Mouse (Mus musculus): ENCODE measurements around the gene Wbp2.
"Not testable (repeated sequence)": the region's sequence is repeated elsewhere in the genome, so short reads cannot be mapped to it uniquely, and the experiment has no call there.

Gene Wbp2

DNA sequence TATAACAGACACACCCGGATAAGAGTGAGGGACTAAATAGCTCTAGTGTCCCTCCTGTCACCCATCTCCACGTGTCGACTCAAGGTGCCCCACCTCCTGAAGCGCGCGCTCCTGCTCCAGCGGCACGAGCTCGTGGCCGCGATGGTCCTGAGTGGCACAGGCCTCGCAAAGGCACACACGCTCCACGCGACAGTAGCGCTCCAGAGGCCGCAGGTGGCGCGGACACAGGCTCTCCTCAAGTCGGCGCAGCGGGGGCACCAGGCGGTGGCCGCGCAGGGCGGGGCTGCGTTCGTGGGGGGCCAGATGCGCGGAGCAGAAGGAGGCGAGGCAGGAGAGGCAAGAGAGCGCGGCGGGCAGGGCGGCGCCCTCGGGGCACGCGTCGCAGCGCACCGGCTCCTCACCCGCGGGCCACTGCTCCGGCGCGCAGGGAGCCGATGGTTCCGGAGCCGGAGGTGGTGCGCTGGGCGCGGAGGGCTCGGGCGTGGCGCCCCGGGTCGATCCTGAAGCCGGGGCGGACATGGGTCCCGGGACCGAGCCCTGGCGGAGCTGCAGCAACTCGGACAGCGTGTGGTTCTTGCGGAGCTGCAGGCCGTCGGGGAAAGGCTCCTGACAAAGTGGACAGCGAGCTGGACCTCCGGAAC lies 22.8 kb upstream of the Wbp2 start:
- DNase-seq (ENCODE audit: low spot score in 2 of 2), result peak in 1 of 2 experiments; percentile 32

DNA sequence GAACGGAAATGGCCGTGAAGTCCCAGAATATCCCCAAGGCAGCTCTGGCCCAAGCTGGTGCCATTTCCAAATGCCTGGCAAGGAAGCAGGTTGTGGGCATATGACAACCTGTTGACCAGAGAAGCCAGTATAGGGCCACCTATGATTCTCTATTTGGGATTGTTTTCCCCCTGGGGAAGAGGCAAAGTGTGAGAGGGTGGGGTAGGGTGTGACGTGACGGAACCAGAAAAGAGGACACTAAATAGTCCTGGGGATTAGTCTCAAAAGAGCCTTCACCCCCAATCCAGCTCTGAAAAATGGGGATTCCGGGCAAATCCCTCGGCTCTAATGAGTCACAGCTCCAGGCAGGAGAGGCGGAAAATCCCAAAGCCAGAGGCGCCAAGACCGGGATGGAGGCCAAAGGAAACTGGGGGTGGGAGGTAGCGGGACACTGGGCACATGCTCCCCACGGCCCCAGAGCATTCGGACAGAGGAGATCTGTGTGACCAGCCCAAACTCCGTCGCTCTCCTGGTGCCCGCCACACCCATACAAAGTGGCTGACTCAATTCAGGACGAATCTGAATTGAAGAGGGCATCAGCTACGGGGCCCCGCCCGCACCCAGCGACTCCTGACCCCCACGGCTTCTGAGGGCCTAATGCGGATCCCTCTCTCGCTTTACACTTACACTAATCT lies 21.8 kb upstream of the Wbp2 start:
- peak; percentile 61 to 75 for DNase-seq (ENCODE audit: low spot score in 2 of 2)

DNA sequence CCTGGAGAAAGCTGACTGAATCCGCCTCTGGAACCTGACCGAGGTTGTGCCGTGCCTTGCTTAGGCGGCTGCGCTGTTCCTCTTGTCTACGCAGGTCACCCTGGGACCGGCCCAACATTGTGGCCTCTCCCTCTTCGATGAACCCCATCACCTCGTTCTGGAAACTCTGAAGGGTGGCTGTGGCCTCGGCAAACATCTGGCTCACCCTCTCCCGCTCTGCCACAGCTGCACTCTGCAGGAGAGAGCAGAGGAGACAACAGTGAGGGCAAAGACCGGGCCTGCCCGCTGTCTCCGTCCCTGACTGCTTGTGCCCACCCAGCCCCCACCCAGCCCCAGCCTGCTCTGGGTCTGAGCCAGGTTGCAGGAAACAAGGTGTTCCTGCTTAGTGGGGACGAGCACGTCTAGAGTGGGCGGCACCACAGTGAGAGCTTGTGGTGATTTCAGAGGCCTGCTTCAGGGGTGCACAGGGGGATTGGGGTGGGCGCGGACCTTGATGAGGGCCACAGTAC lies 21.0 kb upstream of the Wbp2 start:
- DNase-seq (ENCODE audit: low spot score in 2 of 2), result no peak

DNA sequence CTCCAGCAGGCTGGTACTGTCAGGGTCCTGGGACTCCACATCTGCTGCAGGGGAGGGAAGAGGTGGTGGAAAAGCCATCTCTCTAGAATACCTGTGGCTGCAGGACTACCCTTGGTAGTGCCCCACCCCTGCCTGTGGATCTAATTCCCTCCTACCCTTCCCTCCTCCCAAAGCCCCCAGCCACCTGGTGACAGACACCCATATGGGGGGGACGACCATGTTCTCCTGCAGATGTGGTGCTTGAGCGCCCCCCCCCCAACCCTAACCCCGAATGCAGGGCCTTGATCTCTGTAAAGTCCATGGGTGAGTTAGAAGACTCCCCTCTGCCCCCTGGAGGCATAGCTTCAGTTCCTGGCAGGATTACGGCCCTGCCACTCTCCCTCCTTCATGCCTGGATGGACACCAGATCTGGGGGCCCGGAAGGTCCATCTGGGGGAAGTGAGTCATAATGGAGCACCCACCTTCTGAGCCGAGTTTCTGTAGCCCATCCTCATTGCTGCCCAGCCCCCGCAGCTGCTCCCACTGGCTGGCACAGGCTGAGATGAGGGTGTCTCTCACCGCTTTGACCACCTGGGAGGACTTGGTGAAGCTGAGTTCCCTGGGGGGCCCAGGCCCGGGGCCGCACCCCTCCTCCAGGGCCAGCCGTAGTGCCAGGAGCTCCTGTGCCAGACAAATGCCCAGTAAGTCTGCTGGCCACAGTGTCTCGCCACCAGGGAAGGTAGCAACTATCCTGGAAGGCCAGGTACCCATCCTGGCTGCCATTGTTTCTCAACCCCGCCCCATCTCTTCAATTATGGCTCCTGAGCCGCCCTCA lies 20.4 kb upstream of the Wbp2 start:
- DNase-seq (ENCODE audit: low spot score in 2 of 2), result no peak

DNA sequence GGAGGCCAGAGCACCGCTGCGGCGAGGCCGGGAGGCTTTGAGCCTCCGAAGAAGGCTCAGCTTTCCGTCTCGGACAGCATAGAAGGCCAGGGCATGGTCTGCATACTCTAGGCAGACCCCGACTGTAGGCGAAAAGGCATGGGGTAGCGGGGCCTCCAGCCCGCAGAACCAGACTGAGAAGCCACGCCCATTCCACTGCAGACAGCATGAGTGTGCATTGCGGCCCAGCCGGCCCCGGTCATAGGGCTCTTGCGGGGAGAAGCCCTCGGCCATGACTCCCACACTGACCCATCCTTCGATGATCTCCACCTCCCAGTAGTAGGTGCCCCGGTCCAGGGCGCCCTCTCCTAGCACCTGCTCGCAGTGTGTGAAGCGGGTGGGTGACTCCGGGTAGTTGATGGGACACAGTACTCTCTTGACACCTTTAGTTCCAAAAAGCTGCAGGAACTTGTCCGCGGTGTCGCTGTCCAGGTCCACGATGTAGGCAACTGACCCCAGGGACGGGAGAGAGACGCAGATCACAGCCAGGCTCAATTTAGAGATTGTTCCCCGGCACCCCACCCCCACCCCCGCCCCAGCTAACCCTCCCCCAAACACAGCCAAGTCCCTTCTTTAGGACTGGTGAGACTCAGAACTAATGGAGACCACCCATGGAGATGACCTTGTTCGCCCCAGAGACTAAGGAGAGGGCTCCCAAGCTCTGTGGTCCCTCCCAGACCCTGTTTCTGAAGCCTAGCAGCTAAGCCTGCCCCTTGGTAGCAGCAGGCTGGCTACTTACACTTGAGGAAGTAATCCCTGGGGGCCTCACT lies 19.6 kb upstream of the Wbp2 start:
- DNase-seq (ENCODE audit: low spot score in 2 of 2), result no peak

DNA sequence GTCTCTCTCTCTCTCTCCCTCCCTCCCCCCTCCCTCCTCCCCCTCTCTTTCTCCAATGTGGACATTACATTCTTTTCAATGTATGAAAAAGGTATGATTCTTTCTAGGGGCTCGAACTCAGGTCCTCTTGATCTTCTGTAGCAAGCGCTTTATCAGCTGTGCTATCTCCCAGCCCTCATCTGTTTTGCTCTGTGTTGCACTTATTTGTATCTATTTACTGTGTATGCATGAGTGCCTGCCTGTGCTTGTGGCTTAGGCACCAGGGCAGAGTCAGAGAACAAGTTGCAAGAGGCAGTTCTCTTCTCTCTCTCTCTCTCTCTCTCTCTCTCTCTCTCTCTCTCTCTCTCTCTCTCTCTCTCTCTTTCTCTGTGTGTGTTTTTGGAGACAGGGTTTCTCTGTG lies 18.3 kb upstream of the Wbp2 start:
- DNase-seq (ENCODE audit: low spot score in 2 of 2), result no peak

DNA sequence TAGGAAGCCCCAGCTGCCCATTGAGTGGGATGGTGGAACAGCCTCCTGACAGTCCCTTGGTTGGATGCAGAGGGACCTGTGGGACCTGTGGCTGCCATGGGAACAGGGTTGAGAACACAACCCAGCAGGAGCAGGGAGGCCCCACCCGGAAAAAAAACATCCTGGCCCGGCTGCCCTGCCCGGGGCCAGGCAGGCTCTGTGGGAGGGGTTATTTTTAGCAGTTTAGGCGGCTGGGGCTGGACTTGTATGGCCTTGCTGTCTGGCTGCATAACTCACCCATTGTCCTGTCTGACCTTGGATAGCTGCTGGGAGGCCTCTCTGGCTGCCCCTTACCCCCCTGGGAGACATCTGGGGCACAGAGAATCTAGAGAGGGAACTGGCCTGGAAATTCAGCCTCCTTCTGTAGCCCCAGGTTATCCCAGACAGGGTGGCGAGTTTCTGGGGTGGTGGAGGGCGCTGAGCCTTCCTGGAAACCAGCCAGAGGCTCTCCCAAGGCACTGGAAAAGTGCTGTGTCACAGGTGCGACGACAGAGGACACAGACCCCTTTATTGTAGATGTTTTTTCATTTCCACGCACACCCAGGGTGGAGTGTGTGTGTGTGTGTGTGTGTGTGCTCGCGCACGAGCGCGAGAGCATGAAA lies 17.3 kb upstream of the Wbp2 start:
- DNase-seq (ENCODE audit: low spot score in 2 of 2), result no peak

DNA sequence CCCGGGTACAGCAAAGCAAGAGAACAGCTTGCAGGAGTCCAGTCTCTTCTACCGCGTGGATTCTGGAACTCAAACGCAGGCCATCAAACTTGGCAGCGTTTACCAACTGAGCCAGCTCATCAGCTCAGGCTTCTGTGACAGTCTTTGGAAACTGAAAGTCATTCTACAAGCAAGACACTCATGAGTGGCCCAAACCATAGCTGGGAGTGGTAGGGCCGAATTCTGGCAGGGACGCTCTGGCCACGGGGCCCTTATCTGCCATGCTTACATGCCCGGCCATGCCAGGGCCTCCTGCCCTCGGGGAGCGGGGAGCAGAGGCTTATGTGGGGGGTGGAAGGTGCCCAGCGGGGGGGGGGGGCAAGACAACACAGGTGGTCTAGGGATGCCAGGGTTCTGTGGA lies 16.8 kb upstream of the Wbp2 start:
- no peak for DNase-seq (ENCODE audit: low spot score in 2 of 2)

DNA sequence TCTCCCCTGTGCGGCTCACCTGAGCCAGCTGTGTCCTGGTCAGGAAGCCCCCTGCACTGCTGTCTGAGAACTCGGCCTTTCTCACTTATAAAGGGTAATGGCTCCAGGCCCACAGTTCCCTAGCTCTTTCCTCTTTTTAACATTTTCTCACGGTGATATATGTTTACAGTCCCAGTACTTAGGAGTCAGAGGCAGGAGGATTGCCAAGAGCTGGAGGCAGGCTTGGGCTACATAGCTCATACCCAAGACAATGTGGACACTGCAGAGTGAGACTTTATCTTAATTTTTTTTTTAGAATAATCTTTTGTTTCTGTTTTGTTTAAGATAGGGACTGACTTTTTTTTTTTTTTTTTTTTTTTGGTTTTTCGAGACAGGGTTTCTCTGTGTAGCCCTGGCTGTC lies 15.7 kb upstream of the Wbp2 start:
- DNase-seq (ENCODE audit: low spot score in 2 of 2), result no peak

DNA sequence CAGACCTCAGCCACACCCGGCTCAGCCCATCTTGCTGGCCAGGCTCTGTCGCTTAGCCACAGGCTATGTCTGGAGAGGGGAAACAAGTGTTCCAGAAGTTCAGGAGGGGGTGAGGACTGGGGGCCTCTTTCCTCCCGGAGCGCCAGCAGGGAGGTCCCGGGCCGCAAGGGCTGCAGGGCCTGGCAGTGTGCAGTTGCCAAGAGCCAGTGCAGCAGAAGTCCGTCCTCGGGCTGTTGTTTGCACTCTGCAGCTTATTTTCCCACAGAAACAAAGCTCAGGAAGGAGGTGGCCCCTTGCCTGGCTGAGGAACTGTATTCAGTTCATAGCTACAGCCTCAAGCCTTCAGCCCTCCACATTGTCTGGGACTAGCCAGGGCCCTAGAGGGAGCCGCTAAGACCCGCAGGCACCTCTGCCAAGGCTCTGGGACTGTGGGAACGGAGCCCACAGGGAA lies 15.2 kb upstream of the Wbp2 start:
- peak; percentile 61 to 70 for DNase-seq (ENCODE audit: low spot score in 2 of 2)

DNA sequence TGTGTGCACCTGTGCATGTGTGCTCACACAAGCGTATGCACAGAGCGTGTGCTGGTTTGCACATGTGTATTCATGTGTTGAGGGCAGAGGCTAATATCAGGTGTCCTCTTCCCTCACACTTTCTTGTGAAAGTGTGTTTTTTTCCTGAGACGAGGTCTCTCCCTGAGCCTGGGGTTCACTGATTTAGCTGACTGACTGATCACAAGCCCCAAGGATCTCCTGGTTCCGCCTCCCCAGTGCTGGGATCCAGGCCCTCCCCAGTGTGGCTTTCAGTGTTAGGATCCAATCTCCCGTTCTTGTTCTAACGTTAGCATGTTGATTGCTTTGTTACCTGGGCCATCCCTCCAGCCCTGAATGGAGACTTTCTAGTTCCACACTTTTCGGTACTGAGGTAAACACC lies 14.0 kb upstream of the Wbp2 start:
- no peak for DNase-seq (ENCODE audit: low spot score in 2 of 2)

DNA sequence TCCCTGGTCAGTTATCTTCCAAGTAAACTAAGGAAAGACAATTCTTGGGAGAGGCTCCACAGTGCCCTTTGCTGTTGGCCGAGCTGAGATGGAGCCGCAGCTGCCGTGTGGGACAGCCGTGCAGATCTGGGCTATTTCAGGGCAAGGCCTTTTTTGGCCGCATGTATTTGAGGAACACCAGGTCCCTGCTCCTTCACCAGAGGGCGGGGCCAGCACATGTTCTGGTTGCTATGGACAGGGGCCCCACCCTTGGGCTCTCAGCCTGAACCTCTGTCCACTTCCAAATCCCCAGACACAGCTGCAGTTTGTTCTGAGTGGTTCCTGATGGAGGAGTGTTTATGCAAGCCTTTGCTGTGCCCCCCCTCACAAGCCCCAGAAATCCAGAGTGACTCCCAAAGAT lies 13.6 kb upstream of the Wbp2 start:
- DNase-seq (ENCODE audit: low spot score in 2 of 2), result no peak

DNA sequence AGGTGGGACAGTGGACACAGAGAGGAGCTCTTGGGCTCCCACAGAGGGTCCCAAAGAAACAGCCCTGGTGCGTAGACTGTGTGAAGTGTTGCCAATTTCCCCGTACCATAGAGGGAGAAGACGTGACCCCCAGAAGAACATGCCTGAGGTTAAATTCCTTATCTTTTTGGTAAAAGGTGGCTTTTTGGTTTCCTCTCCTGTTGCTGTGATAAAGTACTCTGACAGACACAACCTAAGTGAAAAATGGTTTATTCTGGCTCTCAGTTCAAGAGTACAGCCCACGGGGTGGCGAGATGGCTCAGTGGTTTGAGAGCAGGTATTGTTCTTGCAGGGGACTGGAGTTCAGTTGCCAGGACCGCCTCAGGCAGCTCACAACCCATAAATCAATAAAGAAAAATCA lies 12.7 kb upstream of the Wbp2 start:
- no peak for DNase-seq (ENCODE audit: low spot score in 2 of 2)

DNA sequence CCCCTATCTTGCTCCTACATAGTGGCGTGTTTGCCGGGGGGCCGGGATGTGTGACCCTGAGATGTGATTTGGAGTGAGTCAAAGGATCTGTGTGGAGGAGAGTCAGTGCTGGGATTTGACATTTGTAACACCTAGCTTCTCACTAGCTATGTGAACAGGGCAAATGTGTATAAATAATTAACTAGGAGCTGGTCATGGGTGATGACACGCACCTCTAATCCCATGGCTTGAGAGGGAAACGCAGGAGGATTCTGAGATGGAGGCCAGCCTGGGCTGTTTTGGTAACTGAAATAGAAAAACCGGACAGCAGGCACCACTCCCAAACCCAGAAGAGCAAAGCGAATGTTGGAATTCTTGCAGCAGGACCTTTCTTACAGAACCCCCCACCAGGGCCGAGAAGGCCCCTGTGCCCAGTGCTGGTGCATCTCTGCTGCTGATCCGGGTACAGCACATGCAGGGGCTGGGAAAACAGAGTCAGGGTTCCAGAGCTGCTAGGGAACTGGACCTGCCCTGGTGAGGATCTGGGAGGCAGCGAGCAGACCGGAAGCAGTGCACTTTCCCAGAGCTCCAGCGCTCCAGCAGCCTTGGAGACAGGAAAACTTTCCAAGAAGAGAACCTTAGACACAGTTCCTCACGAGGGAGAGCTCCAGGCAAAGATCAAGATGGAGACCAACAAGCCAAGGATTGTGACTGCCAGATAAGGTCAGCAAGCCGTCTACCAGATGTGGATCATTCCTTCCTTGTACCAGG lies 12.1 kb upstream of the Wbp2 start:
- DNase-seq (ENCODE audit: low spot score in 2 of 2), result no peak

DNA sequence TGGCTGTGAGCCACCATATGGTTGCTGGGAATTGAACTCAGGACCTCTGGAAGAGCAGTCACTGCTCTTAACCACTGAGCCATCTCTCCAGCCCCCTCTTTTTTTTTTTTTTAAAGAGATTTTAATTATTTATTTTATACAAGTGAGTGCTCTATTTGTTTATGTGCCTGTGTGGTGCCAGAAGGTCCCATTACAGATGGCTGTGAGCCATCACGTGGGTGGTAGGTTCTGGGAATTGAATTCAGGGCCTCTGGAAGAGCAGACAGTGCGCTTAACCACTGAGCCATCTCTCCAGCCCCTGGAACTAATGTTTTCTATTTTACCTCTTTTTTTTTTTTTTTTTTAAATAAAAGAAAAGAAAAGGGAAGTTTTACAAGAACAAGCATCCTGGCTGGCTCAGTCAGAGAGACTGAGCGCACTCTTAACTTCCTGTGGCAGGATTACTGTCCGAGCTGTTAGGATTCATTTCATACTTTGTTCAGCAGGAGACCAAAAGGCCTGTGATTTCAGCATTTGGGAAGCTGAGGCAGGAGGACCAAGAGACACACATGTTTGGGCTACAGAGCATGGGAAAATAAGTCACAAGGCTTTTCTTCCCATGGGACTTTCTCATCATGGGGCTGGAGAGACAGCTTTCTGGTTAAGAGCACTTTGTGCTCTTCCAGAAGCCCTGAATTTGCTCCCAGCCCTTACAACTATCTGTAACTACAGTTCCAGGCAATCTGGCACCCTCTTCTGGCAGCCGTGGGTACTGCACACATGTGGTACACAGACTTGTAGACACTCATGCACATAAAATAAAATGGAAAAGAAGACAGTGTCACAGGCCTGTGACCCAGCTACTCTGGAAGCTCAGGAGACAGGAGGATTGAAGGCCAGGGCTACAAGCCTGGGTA lies 9.7 kb upstream of the Wbp2 start:
- no peak for DNase-seq (ENCODE audit: low spot score in 2 of 2)

DNA sequence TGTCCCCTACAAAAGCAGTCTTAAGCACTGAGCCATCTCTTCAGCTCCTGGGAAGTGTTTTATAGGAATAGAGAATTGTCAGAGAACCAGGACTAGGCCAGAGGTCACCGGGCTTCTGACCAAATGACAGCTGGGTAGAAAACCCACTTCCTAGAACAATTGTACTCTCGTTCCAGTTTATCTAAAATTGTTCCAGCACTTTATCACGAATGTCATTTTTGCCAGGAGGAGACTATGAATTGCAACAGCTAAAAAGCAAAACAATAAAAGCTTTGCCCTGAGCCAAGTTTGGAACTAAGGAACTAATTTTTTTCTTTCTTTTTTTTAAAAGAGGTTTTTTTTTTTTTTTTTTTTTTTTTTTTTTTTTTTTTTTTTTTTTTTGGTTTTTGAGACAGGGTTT lies 8.8 kb upstream of the Wbp2 start:
- no peak for DNase-seq (ENCODE audit: low spot score in 2 of 2)

DNA sequence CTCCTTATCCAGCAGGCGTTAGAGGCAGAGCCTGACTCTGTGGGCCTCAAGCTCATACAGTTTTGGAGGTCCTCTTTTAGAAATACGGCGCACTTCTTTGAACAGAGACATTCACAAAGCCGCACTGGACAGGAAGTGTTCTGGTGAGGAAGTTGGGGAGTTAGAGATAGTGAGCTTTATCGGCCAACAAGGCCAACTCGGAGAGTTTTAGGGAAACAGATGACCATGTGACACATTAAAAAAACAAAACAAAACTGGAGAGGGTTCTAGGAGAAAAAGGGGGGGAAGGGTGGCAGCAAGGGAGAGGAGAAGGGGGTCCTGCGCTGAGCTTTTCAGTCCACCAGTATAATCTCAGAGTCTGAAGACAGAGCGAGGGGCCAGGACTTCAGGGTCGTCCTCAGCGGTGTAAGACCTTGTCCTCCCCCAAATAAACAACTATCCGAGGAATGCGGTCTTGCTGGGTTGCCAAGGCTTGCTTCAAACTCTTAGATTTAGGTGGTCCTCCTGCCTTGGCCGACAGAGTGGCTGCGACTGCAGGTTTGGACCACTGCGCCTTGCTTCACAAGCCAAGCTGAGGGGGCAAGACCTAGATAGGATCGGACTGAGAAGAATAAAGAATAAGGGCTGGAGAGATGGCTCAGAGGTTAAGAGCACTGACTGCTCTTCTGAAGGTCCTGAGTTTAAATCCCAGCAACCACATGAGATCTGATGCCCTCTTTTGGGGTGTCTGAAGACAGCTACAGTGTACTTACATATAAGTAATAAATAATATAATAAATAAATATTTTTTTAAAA lies 7.2 kb upstream of the Wbp2 start:
- DNase-seq (ENCODE audit: low spot score in 2 of 2), result no peak

DNA sequence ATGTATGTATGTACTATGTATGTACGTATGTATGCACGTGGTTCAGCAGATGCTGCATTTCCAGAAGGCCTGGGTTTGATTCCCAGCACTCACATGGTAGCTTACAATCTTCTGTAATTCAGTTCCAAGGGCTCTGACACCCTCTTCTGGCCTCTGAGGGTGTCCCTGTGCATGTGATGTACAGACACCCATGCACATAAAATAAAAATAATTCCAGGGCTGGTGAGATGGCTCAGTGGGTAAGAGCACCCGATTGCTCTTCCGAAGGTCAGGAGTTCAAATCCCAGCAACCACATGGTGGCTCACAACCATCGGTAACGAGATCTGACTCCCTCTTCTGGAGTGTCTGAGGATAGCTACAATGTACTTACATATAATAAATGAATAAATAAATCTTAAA lies 6.2 kb upstream of the Wbp2 start:
- not testable (repeated sequence) for DNase-seq (ENCODE audit: low spot score in 2 of 2)

DNA sequence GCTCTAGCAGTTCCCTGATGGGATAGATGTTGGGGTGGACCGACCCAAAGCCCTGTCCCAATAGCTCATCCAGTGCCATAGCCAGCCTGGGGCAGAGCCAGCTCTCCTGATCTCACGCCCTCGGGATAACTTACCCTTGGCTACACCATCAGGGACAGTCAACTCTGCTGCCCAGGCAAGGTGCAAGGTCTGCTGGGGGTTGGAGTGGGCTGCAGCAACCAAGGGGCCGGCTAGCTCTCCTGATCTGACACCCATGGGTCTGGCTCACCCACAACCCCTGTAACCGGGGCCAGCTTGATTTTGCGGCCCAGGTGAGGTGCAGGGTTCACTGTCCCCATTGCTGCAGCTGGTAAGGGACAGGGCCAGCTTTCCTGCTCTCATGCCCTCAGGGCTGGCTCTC lies 4.8 kb upstream of the Wbp2 start:
- DNase-seq (ENCODE audit: low spot score in 2 of 2), result no peak
